Mouse (Mus musculus) heart, postnatal 0 days (tissue): ENCODE results near the gene Ap3b1. TPM values are rescaled to one million over a fixed set of nuclear protein-coding genes. Genes with fewer than 3 reads are reported as not detected.

ENCODE experiments used
- ATAC-seq: fragments of 200-750 bp; cut with Nextera tagmentation; 2 replicates; pipeline ENCODE4 v1.8.0; 2017; ENCODE audit warnings: low read depth, moderate number of reproducible peaks, moderate library complexity; ENCODE audit not compliant: insufficient read depth
- DNase-seq: peaks from one replicate; pipeline ENCODE4 v3.0.0-alpha.2; 2016; ENCODE audit warnings: low spot score
- H3K27ac ChIP-seq: fragments of 300-500 bp; sonication (generic); 2 replicates; pipeline ENCODE4 v1.5.1; 2014; ENCODE audit warnings: low read depth, mild to moderate bottlenecking
- H3K27me3 ChIP-seq: fragments of 300-500 bp; sonication (generic); 2 replicates; pipeline ENCODE4 v1.6.1; 2014; ENCODE audit warnings: low read length, mixed read lengths; ENCODE audit not compliant: control insufficient read depth, insufficient read depth
- H3K36me3 ChIP-seq: fragments of 300-500 bp; sonication (generic); replicated peaks from 2 replicates; pipeline ENCODE4 v1.6.1; 2014; ENCODE audit warnings: low read length, mixed read lengths; ENCODE audit not compliant: control insufficient read depth, insufficient read depth
- H3K4me1 ChIP-seq: fragments of 300-500 bp; sonication (generic); 2 replicates; pipeline ENCODE4 v1.6.1; 2014; ENCODE audit warnings: antibody characterized with exemption; ENCODE audit not compliant: control insufficient read depth, insufficient read depth
- H3K4me2 ChIP-seq: fragments of 300-500 bp; sonication (generic); 2 replicates; pipeline ENCODE4 v1.6.1; 2014; ENCODE audit warnings: low read depth, mild to moderate bottlenecking, low read length, moderate library complexity
- H3K4me3 ChIP-seq: fragments of 300-500 bp; sonication (generic); 2 replicates; pipeline ENCODE4 v1.5.1; 2014; ENCODE audit warnings: low read depth, low read length
- H3K9ac ChIP-seq: fragments of 300-500 bp; sonication (generic); replicated peaks from 2 replicates; pipeline ENCODE4 v1.6.1; 2014; ENCODE audit warnings: low read depth, low read length, mixed read lengths
- H3K9me3 ChIP-seq: fragments of 300-500 bp; sonication (generic); replicated peaks from 2 replicates; pipeline ENCODE4 v1.6.1; 2016; ENCODE audit warnings: low read length; ENCODE audit not compliant: control insufficient read depth
- CTCF ChIP-seq: IDR thresholded peaks from 2 replicates; pipeline ENCODE4 v1.5.1; 2016; ENCODE audit warnings: antibody characterized with exemption, control low read depth, low read depth
- EP300 ChIP-seq: IDR thresholded peaks from 2 replicates; pipeline ENCODE4 v1.6.1; 2016; ENCODE audit warnings: antibody characterized with exemption, low read depth
- WGBS: fragments of 180-500 bp; shearing (Covaris S2); extraction: QIAGEN DNeasy Blood & Tissue Kit; methylation state at CpG from one replicate; pipeline ENCODE4 v1.1.7; 2014; 5-methylcytosine and 5-hydroxymethylcytosine counted together
- polyA plus RNA-seq: library from polyadenylated mRNA; unstranded; fragments of >200 nt; fragmentation: Nextera tagmentation; extraction: Ambion mirVana; gene quantifications from 2 replicates; pipeline ENCODE4 v1.2.1, GENCODE M21; 2015
- total RNA-seq: library from RNA; depleted of rRNA; stranded (reverse); fragments of >200 nt; gene quantifications from 2 replicates; pipeline ENCODE4 v1.2.3, GENCODE M21; 2014; ENCODE audit warnings: low replicate concordance

Gene Ap3b1
- total and polyA plus RNA-seq, 2 experiments from 2014 or later = 22.5 to 26.0 TPM

DNA sequence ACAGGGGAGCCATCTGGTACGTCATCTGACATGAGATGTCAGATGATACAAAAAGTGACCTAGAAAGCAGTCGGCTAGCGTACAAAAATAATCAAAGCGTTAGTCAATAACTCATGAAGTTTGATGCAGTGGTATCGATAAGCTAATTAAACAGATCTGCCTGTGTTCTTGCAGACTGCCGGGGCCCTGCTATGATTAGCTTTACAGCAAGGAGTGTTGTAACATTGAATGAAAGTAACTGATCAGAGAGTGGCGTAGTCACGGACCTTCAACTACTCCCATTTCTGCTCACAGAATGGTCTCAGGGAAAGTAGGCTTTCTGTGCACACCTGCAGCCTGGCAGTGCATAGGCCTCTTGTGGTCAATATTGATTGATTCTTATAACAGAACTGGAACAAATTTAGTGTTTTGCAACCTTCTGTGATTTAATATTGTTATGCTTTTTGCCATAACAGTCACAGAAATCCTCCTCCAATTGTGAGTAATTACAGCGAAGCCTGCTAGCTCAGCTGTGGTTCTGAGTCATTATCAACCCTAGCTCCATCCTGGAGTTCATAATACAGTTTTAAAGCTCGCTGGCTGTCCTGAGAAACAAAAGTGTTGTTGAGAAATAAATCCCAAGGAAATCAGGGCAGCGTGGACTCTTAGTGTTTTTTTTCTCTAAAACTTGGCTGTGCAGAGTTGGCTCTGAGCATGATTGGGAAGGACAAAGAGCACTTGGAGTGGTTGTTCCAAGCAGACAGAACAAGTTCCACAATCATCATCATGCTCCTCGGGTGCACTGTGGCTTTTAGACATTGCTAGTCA lies 40.0 kb downstream of the Ap3b1 start:
- H3K9me3 ChIP-seq = no peaks in the 10 kb centered on the region
- DNase-seq = no peak
- H3K27ac ChIP-seq = no peak overlapping the region
- no peak overlapping the region for H3K4me3 ChIP-seq
- peaks cover 20% of the 10 kb centered on the region for H3K36me3 ChIP-seq
- WGBS = 83% methylated on average over 12 of the region's 12 CpGs
- no peak for TF ChIP-seq CTCF
- TF ChIP-seq EP300 = no peak
- ATAC-seq = no peak
- no peak overlapping the region for H3K9ac ChIP-seq
- H3K4me2 ChIP-seq = no peak overlapping the region
- peaks cover 15% of the 10 kb centered on the region; the same call in 1 of the 2 replicates for H3K4me1 ChIP-seq
- no peaks in the 10 kb centered on the region for H3K27me3 ChIP-seq

DNA sequence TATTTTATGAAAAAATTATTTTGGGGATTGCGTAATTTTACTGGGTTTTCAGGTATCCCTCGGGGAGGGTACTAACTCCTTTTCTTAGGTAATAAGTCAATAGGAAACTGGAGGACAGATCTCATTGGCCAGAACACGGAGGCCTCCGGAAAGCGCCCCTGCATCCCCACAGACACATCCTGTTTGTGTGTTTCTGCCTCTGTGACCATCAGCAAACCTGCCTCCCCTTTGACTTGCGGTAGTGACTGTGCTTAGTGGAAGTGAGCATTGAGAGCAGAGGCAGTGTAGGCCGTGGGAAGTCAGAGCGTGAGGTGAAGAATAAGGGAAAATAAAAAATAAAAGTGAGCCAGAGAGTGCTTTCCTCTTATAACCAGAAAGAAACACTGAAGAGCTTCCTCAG lies 41.7 kb downstream of the Ap3b1 start:
- H3K4me1 ChIP-seq = peaks cover 14% of the 10 kb centered on the region; the same call in 1 of the 2 replicates
- no peak overlapping the region for H3K4me2 ChIP-seq
- no peak for TF ChIP-seq EP300
- TF ChIP-seq CTCF = no peak
- ATAC-seq (no peak), DNase-seq (no peak)
- no peak overlapping the region for H3K27ac ChIP-seq
- WGBS = 81% methylated on average over 8 of the region's 8 CpGs
- peaks cover 30% of the 10 kb centered on the region for H3K36me3 ChIP-seq
- H3K9ac ChIP-seq = no peak overlapping the region
- no peaks in the 10 kb centered on the region for H3K27me3 ChIP-seq
- no peak overlapping the region for H3K4me3 ChIP-seq
- H3K9me3 ChIP-seq = 0 out of 2 replicates have a peak, but pooled peaks cover 4% of the 10 kb centered on the region

DNA sequence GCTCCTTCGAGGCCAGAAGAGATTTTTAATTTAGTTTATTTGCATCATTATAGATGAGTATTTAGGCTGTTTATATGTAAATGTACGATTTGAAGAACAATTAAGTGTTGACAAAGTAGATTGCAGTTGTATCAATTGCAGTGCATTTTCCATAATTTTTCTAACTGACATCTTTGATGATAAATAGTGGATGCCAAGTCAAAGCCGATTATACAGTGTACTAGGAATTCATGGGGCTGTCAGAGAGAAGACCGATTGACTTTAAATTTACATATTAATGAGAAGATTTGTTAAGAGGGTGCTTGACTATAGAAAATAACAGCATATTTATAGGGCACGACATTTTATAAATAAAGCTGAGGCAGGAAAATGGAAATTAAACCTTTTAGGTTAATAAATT lies 64.8 kb downstream of the Ap3b1 start:
- DNase-seq = no peak
- H3K4me2 ChIP-seq = no peak overlapping the region
- 85% methylated on average over 5 of the region's 5 CpGs for WGBS

DNA sequence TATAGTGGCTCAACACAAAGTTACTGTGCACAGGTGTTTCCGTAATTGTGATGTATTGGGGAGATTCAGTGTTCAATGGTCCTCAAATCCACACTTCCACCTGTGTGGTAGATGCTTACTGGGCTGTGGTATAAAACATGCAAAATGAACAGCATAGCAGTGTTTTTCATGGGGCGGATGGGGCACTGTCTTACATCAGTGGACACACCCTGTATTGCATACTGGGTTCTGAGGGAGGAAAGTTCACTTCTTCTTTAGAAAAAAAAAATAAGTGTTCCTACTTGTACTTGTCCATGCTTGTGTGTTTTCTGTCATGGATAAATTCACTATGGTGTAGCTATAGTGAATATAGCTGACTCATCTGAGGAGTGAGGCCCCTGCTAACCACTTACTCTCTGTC lies 70.8 kb downstream of the Ap3b1 start:
- Histone ChIP-seq H3K27ac (no peak overlapping the region), H3K27me3 (no peaks in the 10 kb centered on the region), H3K36me3 (peaks cover 19% of the 10 kb centered on the region), H3K4me2 (no peak overlapping the region), H3K9me3 (no peaks in the 10 kb centered on the region; the same call in 1 of the 2 replicates), H3K4me1 (no peaks in the 10 kb centered on the region), H3K4me3 (no peak overlapping the region), H3K9ac (no peak overlapping the region)
- WGBS = 96% methylated on average over 2 of the region's 2 CpGs
- TF ChIP-seq EP300 = no peak
- TF ChIP-seq CTCF = no peak
- ATAC-seq (no peak), DNase-seq (no peak)

More for the DNA sequence above, 64.8 kb downstream of the Ap3b1 start:
- Histone ChIP-seq H3K4me3 (no peak overlapping the region), H3K9ac (no peak overlapping the region), H3K36me3 (0 out of 2 replicates have a peak, but pooled peaks cover 8% of the 10 kb centered on the region), H3K27me3 (no peaks in the 10 kb centered on the region), H3K9me3 (no peaks in the 10 kb centered on the region), H3K27ac (no peak overlapping the region), H3K4me1 (no peaks in the 10 kb centered on the region)
- no peak for ATAC-seq
- TF ChIP-seq CTCF = no peak
- TF ChIP-seq EP300 = no peak

DNA sequence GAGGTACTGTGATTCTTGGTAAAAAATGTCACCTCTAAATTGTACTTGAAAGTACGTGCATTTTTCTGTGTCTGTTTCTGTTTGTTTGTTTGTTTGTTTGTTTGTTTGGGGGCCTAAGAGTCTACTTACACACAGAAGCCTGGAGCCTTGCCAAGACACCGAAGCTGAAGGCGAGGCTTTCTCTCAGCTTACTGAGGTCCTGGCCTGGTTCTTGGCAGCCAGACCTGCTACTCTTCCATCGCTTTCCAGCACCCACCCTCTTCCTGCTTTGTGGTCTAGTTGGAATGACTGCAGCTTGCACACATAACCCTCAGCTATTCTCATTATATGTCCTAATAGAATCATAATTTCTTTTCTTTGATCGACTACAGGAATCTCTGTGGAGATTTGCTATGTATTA lies 80.6 kb downstream of the Ap3b1 start:
- no peak for ATAC-seq
- Histone ChIP-seq H3K27me3 (no peaks in the 10 kb centered on the region), H3K9ac (no peak overlapping the region), H3K36me3 (peaks cover 15% of the 10 kb centered on the region), H3K27ac (no peak overlapping the region), H3K4me3 (no peak overlapping the region), H3K4me1 (peaks cover 5% of the 10 kb centered on the region), H3K4me2 (no peak overlapping the region), H3K9me3 (no peaks in the 10 kb centered on the region)
- WGBS = 43% methylated on average over 5 of the region's 5 CpGs
- TF ChIP-seq CTCF (no peak), EP300 (no peak)
- DNase-seq = peak; percentile 23

DNA sequence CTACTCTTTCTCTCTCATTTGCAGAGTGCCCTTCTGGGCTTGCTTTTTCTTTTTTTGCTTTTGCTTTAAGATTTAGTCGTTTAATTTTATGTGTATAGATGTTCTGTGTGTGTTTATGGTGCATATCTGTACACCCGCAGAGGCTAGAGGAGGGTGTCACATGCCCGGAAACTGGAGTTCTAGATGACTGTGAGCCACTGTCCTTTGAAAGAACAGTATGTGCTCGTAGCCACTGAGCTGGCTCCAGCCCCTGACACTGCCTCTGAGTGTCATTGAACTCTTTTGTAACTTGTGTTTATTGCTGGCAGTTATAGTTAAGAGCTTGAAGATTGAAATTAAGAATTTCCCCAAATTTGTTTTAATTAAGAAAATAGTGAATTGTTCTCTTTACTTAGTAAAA lies 82.4 kb downstream of the Ap3b1 start:
- Histone ChIP-seq H3K4me3 (no peak overlapping the region), H3K9me3 (no peaks in the 10 kb centered on the region), H3K27ac (no peak overlapping the region; the same call in 1 of the 2 replicates), H3K4me2 (no peak overlapping the region), H3K36me3 (peaks cover 20% of the 10 kb centered on the region), H3K27me3 (no peaks in the 10 kb centered on the region), H3K9ac (no peak overlapping the region), H3K4me1 (peaks cover 5% of the 10 kb centered on the region)
- no peak for TF ChIP-seq CTCF
- no peak for TF ChIP-seq EP300
- DNase-seq = peak; percentile 50
- peak; percentile 92 for ATAC-seq
- 54% methylated on average over 4 of the region's 4 CpGs for WGBS
